Mouse (Mus musculus) intestine, postnatal 0 days (tissue): Measurements from ENCODE around the gene Neb. TPM values are rescaled to one million over a fixed set of nuclear protein-coding genes. Genes with fewer than 3 reads are reported as not detected.
A peak's percentile ranks its signal among the peaks of the same experiment; 100 is the strongest.

ENCODE experiments used
- ATAC-seq: fragments of 200-750 bp; cut with Nextera tagmentation; 2 replicates; pipeline ENCODE4 v1.8.0; 2017; ENCODE audit warnings: mild to moderate bottlenecking, moderate TSS enrichment, moderate library complexity
- H3K27ac ChIP-seq: fragments of 300-500 bp; sonication (generic); 2 replicates; pipeline ENCODE4 v1.5.1; 2014; ENCODE audit warnings: mild to moderate bottlenecking, low read depth, low read length, moderate library complexity
- H3K27me3 ChIP-seq: fragments of 300-500 bp; sonication (generic); replicated peaks from 2 replicates; pipeline ENCODE4 v1.6.1; 2014; ENCODE audit warnings: low read length, mixed read lengths; ENCODE audit not compliant: control insufficient read depth, insufficient read depth
- H3K36me3 ChIP-seq: fragments of 300-500 bp; sonication (generic); 2 replicates; pipeline ENCODE4 v1.6.1; 2014; ENCODE audit warnings: mild to moderate bottlenecking, moderate library complexity; ENCODE audit not compliant: control insufficient read depth, insufficient read depth
- H3K4me1 ChIP-seq: fragments of 300-500 bp; sonication (generic); replicated peaks from 2 replicates; pipeline ENCODE4 v1.6.1; 2014; ENCODE audit warnings: antibody characterized with exemption, low read length, mixed read lengths; ENCODE audit not compliant: control insufficient read depth, insufficient read depth
- H3K4me2 ChIP-seq: fragments of 300-500 bp; sonication (generic); replicated peaks from 2 replicates; pipeline ENCODE4 v1.6.1; 2014; ENCODE audit warnings: low read depth, mild to moderate bottlenecking, moderate library complexity
- H3K4me3 ChIP-seq: fragments of 300-500 bp; sonication (generic); 2 replicates; pipeline ENCODE4 v1.5.1; 2014; ENCODE audit warnings: low read depth, low read length
- H3K9ac ChIP-seq: fragments of 300-500 bp; sonication (generic); 2 replicates; pipeline ENCODE4 v1.6.1; 2014; ENCODE audit warnings: mild to moderate bottlenecking, low read depth, low read length
- H3K9me3 ChIP-seq: fragments of 300-500 bp; sonication (generic); 2 replicates; pipeline ENCODE4 v1.6.1; 2016; ENCODE audit warnings: mixed run types; ENCODE audit not compliant: control insufficient read depth
- CTCF ChIP-seq: sonication (generic); IDR thresholded peaks from 2 replicates; pipeline ENCODE4 v1.5.1; 2016; ENCODE audit warnings: low read depth, mild to moderate bottlenecking, control low read depth, antibody characterized with exemption, moderate library complexity
- WGBS: fragments of 180-500 bp; shearing (Covaris S2); extraction: QIAGEN DNeasy Blood & Tissue Kit; methylation state at CpG from one replicate; pipeline ENCODE4 v1.1.7; 2014; 5-methylcytosine and 5-hydroxymethylcytosine counted together
- polyA plus RNA-seq: library from polyadenylated mRNA; unstranded; fragments of >200 nt; fragmentation: Nextera tagmentation; extraction: Ambion mirVana; gene quantifications from 2 replicates; pipeline ENCODE4 v1.2.1, GENCODE M21; 2015

Gene Neb
- polyA plus RNA-seq, 1 experiment from 2014 or later = 0.10 TPM

- Histone ChIP-seq H3K4me2 (peak overlapping the region; percentile 88), H3K27me3 (no peaks in the 10 kb centered on the region), H3K4me3 (peak overlapping the region; percentile 97), H3K27ac (peak overlapping the region; percentile 90), H3K9ac (peak overlapping the region; percentile 97), H3K9me3 (no peaks in the 10 kb centered on the region), H3K4me1 (0 out of 2 replicates have a peak, but pooled peaks cover 3% of the 10 kb centered on the region), H3K36me3 (no peaks in the 10 kb centered on the region)
- ATAC-seq = no peak
- no peak for TF ChIP-seq CTCF
- 1% methylated on average over 16 of the region's 16 CpGs for WGBS
These were observed 45.5 kb upstream of the Neb start for GRCm38 (mm10) chr2:52423611-52424247.

GRCm38 (mm10) chr2:52422871-52423610 lies 44.8 kb upstream of the Neb start:
- H3K9me3 ChIP-seq = no peaks in the 10 kb centered on the region
- no peaks in the 10 kb centered on the region for H3K36me3 ChIP-seq
- no peaks in the 10 kb centered on the region for H3K27me3 ChIP-seq
- no peak for TF ChIP-seq CTCF
- 0 out of 2 replicates have a peak, but pooled peaks cover 3% of the 10 kb centered on the region for H3K4me1 ChIP-seq
- 20% methylated on average over 8 of the region's 8 CpGs for WGBS
- no peak for ATAC-seq
- peak overlapping the region; percentile 97; the same call in 1 of the 2 replicates for H3K9ac ChIP-seq
- peak overlapping the region; percentile 50 for H3K27ac ChIP-seq
- peak overlapping the region; percentile 88 for H3K4me2 ChIP-seq
- peak overlapping the region; percentile 97 for H3K4me3 ChIP-seq

GRCm38 (mm10) chr2:52421197-52421596 lies 42.9 kb upstream of the Neb start:
- Histone ChIP-seq H3K9me3 (no peaks in the 10 kb centered on the region), H3K4me3 (peak overlapping the region; percentile 3; the same call in 1 of the 2 replicates), H3K27me3 (no peaks in the 10 kb centered on the region), H3K9ac (no peak overlapping the region), H3K4me1 (0 out of 2 replicates have a peak, but pooled peaks cover 3% of the 10 kb centered on the region), H3K36me3 (no peaks in the 10 kb centered on the region), H3K27ac (peak overlapping the region; percentile 82), H3K4me2 (peak overlapping the region; percentile 88)
- no peak for TF ChIP-seq CTCF
- WGBS = 29% methylated on average over 6 of the region's 6 CpGs
- peak; percentile 63 for ATAC-seq

GRCm38 (mm10) chr2:52420001-52420710 lies 41.9 kb upstream of the Neb start:
- 0 out of 2 replicates have a peak, but pooled peaks cover 3% of the 10 kb centered on the region for H3K4me1 ChIP-seq
- peak; percentile 74 for ATAC-seq
- no peak overlapping the region for H3K9ac ChIP-seq
- H3K36me3 ChIP-seq = peaks cover 10% of the 10 kb centered on the region; the same call in 1 of the 2 replicates
- TF ChIP-seq CTCF = no peak
- H3K27ac ChIP-seq = peak overlapping the region; percentile 82
- H3K4me2 ChIP-seq = no peak overlapping the region; the same call in 1 of the 2 replicates
- WGBS = 52% methylated on average over 7 of the region's 7 CpGs
- no peak overlapping the region for H3K4me3 ChIP-seq
- H3K9me3 ChIP-seq = no peaks in the 10 kb centered on the region
- no peaks in the 10 kb centered on the region for H3K27me3 ChIP-seq

- TF ChIP-seq CTCF = no peak
These were observed 41.0 kb upstream of the Neb start for GRCm38 (mm10) chr2:52419295-52419694.

More at GRCm38 (mm10) chr2:52419295-52419694, 41.0 kb upstream of the Neb start:
- Histone ChIP-seq H3K4me2 (no peak overlapping the region), H3K4me1 (0 out of 2 replicates have a peak, but pooled peaks cover 3% of the 10 kb centered on the region), H3K27ac (peak overlapping the region; percentile 70), H3K36me3 (peaks cover 12% of the 10 kb centered on the region; the same call in 1 of the 2 replicates), H3K27me3 (no peaks in the 10 kb centered on the region), H3K4me3 (no peak overlapping the region), H3K9ac (0 out of 2 replicates have a peak overlapping the region, but pooled peaks have one; percentile 31), H3K9me3 (no peaks in the 10 kb centered on the region)
- no peak for ATAC-seq
- 62% methylated on average over 6 of the region's 6 CpGs for WGBS
